Mouse (Mus musculus) cerebellum, adult 2 months (tissue): ENCODE measurements at regions not wholly inside any gene's neighbourhood (a gene's known extent, or its start where the extent isn't known, plus 50 kb on each side); places are given as distances from the start of the nearest gene placed in this dataset.

Experiments used
- CTCF ChIP-seq: fragments of 200-500 bp; IDR thresholded peaks from 2 replicates; pipeline ENCODE4 v1.5.1; 2011; ENCODE audit warnings: low read depth, mild to moderate bottlenecking, control low read depth, low read length, moderate library complexity, borderline replicate concordance; ENCODE audit not compliant: insufficient read depth
- POLR2A ChIP-seq: fragments of 200-500 bp; IDR thresholded peaks from 2 replicates; pipeline ENCODE4 v1.6.1; 2011; ENCODE audit warnings: low read length, control low read depth, borderline replicate concordance; ENCODE audit not compliant: insufficient read depth

GRCm38 (mm10) chr7:136150196-136150595, 434.0 kb upstream of the Mki67 start:
- TF ChIP-seq CTCF (no peak), POLR2A (no peak)
